Mouse (Mus musculus) gastrocnemius, postnatal 36 days (tissue): ENCODE measurements around the gene Rpl27. TPM values are rescaled to one million over a fixed set of nuclear protein-coding genes. Genes with fewer than 3 reads are reported as not detected.

Source experiments
- microRNA-seq, 2 experiments: library from miRNA; unstranded; fragments of <30 nt; microRNA quantifications; one replicate each; pipeline ENCODE4 v1.2.0; 2021
- total RNA-seq, 2 experiments: library from RNA; stranded (reverse); gene quantifications; 2 replicates each; pipeline ENCODE4 v1.2.3; 2021

Gene Rpl27
- total RNA-seq, 2 experiments from 2014 or later: 35.1 to 42.1 TPM

Small RNA genes lying within 50 kb of the gene (microRNA-seq; reads per million reads assigned to microRNA genes)
- gene Mir6929: 0.72 to 0.74 reads per million in 2 experiments

Other genes starting within 250 kb of the Rpl27 start
- 10 to 100 TPM; 20.5 to 23.8 TPM for gene Ezh1, start 215.8 kb upstream of the Rpl27 start, total RNA-seq
- gene Ramp2, start 196.3 kb upstream of the Rpl27 start, total RNA-seq: 10 to 100 TPM; 35.3 to 38.3 TPM
- gene Vps25, start 188.6 kb upstream of the Rpl27 start, total RNA-seq: 10 to 100 TPM; 36.2 to 39.4 TPM
- gene Wnk4, start 181.7 kb upstream of the Rpl27 start, total RNA-seq: under 1 TPM; 0.10 to 0.15 TPM
- gene Cntd1, start 163.3 kb upstream of the Rpl27 start, total RNA-seq: under 1 TPM; 0.10 to 0.15 TPM
- 10 to 100 TPM; 64.3 to 71.4 TPM for gene Coa3, start 163.2 kb upstream of the Rpl27 start, total RNA-seq
- gene Becn1, start 140.0 kb upstream of the Rpl27 start, total RNA-seq: 10 to 100 TPM; 73.9 to 78.0 TPM
- 10 to 100 TPM; 54.1 to 57.8 TPM for gene Psme3, start 126.1 kb upstream of the Rpl27 start, total RNA-seq
- 1 to 10 TPM in 1 of 2 experiments, under 1 TPM in 1; 0.92 to 1.2 TPM for gene Aoc2, start 117.2 kb upstream of the Rpl27 start, total RNA-seq
- gene Aoc3, start 111.7 kb upstream of the Rpl27 start, total RNA-seq: 1 to 10 TPM; 4.7 to 7.1 TPM
- gene G6pc, start 74.7 kb upstream of the Rpl27 start, total RNA-seq: not detected
- 10 to 100 TPM; 10.5 to 19.4 TPM for gene Aarsd1, start 24.7 kb upstream of the Rpl27 start, total RNA-seq
- 10 to 100 TPM in 1 of 2 experiments, 1 to 10 TPM in 1; 8.1 to 13.0 TPM for gene Gm27029, start 17.5 kb upstream of the Rpl27 start, total RNA-seq
- gene Rundc1, start 17.2 kb upstream of the Rpl27 start, total RNA-seq: 1 to 10 TPM; 6.7 to 7.9 TPM
- gene Ptges3l, start 17.0 kb upstream of the Rpl27 start, total RNA-seq: 100 to 1,000 TPM in 1 of 2 experiments, 10 to 100 TPM in 1; 83.5 to 111 TPM
- 10 to 100 TPM in 1 of 2 experiments, 1 to 10 TPM in 1; 9.1 to 13.0 TPM for gene Ifi35, start 6.1 kb downstream of the Rpl27 start, total RNA-seq
- gene Rnd2, start 22.7 kb downstream of the Rpl27 start, total RNA-seq: 1 to 10 TPM; 2.8 to 3.0 TPM
- gene Vat1, start 23.9 kb downstream of the Rpl27 start, total RNA-seq: 10 to 100 TPM; 11.5 to 12.3 TPM
- gene Brca1, start 109.7 kb downstream of the Rpl27 start, total RNA-seq: under 1 TPM; 0.31 to 0.57 TPM
- gene Nbr1, start 109.9 kb downstream of the Rpl27 start, total RNA-seq: 10 to 100 TPM; 54.0 to 61.6 TPM
- gene Tmem106a, start 139.9 kb downstream of the Rpl27 start, total RNA-seq: 1 to 10 TPM in 1 of 2 experiments, under 1 TPM in 1; 0.96 to 1.8 TPM
- not detected for gene Gm11634, start 157.0 kb downstream of the Rpl27 start, total RNA-seq
- gene Rdm1, start 184.9 kb downstream of the Rpl27 start, total RNA-seq: 10 to 100 TPM; 22.4 to 24.3 TPM
- gene Arl4d, start 223.2 kb downstream of the Rpl27 start, total RNA-seq: 1 to 10 TPM; 4.7 to 9.3 TPM